Mouse (Mus musculus) lung, postnatal 0 days (tissue): ENCODE results near the gene Mapre3.

Experiments used
- CTCF ChIP-seq: IDR thresholded peaks from 2 replicates; pipeline ENCODE4 v1.5.1; 2016; ENCODE audit warnings: antibody characterized with exemption, mild to moderate bottlenecking
- EP300 ChIP-seq: IDR thresholded peaks from 2 replicates; pipeline ENCODE4 v1.6.1; 2016; ENCODE audit warnings: antibody characterized with exemption, mild to moderate bottlenecking, control low read depth

GRCm38 (mm10) chr5:30853522-30853921 is 39.1 kb downstream of the Mapre3 start:
- TF ChIP-seq CTCF (no peak), EP300 (no peak)
